Mouse (Mus musculus) kidney, postnatal 10 days (tissue): ENCODE measurements at regions not wholly inside any gene's neighbourhood (a gene's known extent, or its start where the extent isn't known, plus 50 kb on each side); places are given as distances from the start of the nearest gene placed in this dataset.

Source experiments
- DNase-seq: peaks from one replicate; pipeline ENCODE4 v3.0.0; 2021; ENCODE audit warnings: mixed read lengths

DNA sequence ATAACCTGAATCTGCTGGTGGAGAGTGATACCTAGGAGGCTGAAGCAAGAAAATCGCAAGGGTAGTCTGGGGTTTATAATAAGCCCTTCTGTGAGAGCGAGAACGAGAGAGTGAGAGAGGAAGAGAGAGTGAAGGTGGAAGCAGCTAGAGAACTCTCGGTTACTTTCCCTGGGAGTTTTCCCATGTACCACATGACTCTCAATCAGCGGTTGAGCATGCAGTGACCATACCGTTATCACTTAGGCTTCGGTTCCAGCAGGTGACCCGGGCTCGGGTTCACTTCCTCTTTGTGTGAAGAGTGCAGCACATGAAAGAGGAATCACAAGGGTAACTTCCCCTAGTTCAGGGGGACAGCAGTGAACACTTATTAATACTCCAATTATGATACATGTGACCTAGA is 61.2 kb upstream of the Zc3h12c start:
- DNase-seq: no peak

- no peak for DNase-seq
Measured at GRCm38 (mm10) chr9:52225646-52226045, 57.3 kb upstream of the Zc3h12c start.

DNA sequence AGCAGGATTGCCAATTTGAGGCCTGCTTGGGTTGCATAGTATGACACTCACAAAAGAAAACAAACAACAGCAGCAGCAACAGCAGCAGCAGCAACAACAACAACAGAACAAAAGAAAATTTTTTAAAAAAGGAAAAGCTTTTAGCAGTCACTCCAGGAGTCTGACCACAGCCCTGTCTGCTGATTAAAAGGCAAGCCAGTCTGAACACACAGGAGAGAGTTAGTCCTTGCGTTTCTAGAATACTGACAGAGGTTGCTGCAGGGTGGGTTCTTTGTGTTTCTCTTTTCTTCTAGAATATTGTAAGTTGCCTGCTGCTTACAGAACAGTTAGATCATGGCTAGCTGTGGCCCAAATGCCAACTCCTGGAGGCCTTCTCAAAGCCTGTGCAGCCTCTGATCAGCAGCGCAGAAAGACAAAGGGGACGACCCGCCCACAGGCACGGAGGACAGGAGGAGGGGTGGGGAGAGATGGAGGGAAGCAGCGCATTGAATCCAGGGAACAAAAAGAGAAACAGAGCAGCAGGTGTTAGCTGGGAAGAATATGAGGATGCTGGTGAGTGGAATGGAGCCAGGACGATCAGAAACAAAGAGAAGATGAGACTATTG is 55.2 kb upstream of the Zc3h12c start:
- DNase-seq: no peak
